Mouse (Mus musculus): ENCODE results near the gene Sel1l3. TPM values are rescaled to one million over a fixed set of nuclear protein-coding genes. Genes with fewer than 3 reads are reported as not detected.
A peak's percentile ranks its signal among the peaks of the same experiment; 100 is the strongest.

Gene Sel1l3
- polyA plus RNA-seq, 1 experiment from 2014 or later, result 2.0 TPM

GRCm38 (mm10) chr5:53172908-53173307, 40.8 kb downstream of the Sel1l3 start:
- no peaks in the 10 kb centered on the region for H3K36me3 ChIP-seq (ENCODE audit: insufficient read depth, low read length)
- ATAC-seq, result no peak

GRCm38 (mm10) chr5:53172256-53172636, 41.5 kb downstream of the Sel1l3 start:
- Histone ChIP-seq H3K36me3 (ENCODE audit: insufficient read depth, low read length) (no peaks in the 10 kb centered on the region), H3K4me2 (replicated peaks; ENCODE audit: low read depth, low read length) (no peak overlapping the region), H3K4me1 (ENCODE audit: insufficient read depth, low read depth, low read length) (no peaks in the 10 kb centered on the region), H3K9me3 (ENCODE audit: low read length) (no peaks in the 10 kb centered on the region), H3K27ac (ENCODE audit: low read length) (no peak overlapping the region), H3K27me3 (replicated peaks; ENCODE audit: insufficient read depth, low read length) (no peaks in the 10 kb centered on the region), H3K9ac (replicated peaks; ENCODE audit: low read depth) (no peak overlapping the region), H3K4me3 (ENCODE audit: low read depth, low read length) (no peak overlapping the region)
- TF ChIP-seq EP300 (IDR thresholded peaks at IDR 0.05) (no peak), CTCF (IDR thresholded peaks at IDR 0.05) (no peak)
- 82% methylated on average over 10 of the region's 10 CpGs for WGBS
- DNase-seq (ENCODE audit: low spot score) (no peak), ATAC-seq (no peak)

More at GRCm38 (mm10) chr5:53172908-53173307, 40.8 kb downstream of the Sel1l3 start:
- Histone ChIP-seq H3K4me2 (replicated peaks; ENCODE audit: low read depth, low read length) (no peak overlapping the region), H3K27ac (ENCODE audit: low read length) (no peak overlapping the region), H3K27me3 (replicated peaks; ENCODE audit: insufficient read depth, low read length) (no peaks in the 10 kb centered on the region), H3K9ac (replicated peaks; ENCODE audit: low read depth) (no peak overlapping the region), H3K4me3 (ENCODE audit: low read depth, low read length) (no peak overlapping the region), H3K4me1 (ENCODE audit: insufficient read depth, low read depth, low read length) (no peaks in the 10 kb centered on the region), H3K9me3 (ENCODE audit: low read length) (no peaks in the 10 kb centered on the region)
- DNase-seq (ENCODE audit: low spot score), result no peak
- TF ChIP-seq EP300 (IDR thresholded peaks at IDR 0.05), result no peak
- no peak for TF ChIP-seq CTCF (IDR thresholded peaks at IDR 0.05)
- 76% methylated on average over 7 of the region's 7 CpGs for WGBS

- WGBS, result 77% methylated on average over 6 of the region's 6 CpGs
- H3K27ac ChIP-seq (ENCODE audit: low read length), result no peak overlapping the region
- H3K9ac ChIP-seq (replicated peaks; ENCODE audit: low read depth), result no peak overlapping the region
- TF ChIP-seq EP300 (IDR thresholded peaks at IDR 0.05) (no peak), CTCF (IDR thresholded peaks at IDR 0.05) (no peak)
- no peaks in the 10 kb centered on the region for H3K27me3 ChIP-seq (replicated peaks; ENCODE audit: insufficient read depth, low read length)
- H3K36me3 ChIP-seq (ENCODE audit: insufficient read depth, low read length), result no peaks in the 10 kb centered on the region
- no peak for DNase-seq (ENCODE audit: low spot score)
- H3K4me3 ChIP-seq (ENCODE audit: low read depth, low read length), result no peak overlapping the region
- no peak for ATAC-seq
- no peaks in the 10 kb centered on the region for H3K9me3 ChIP-seq (ENCODE audit: low read length)
- H3K4me2 ChIP-seq (replicated peaks; ENCODE audit: low read depth, low read length), result no peak overlapping the region
- no peaks in the 10 kb centered on the region for H3K4me1 ChIP-seq (ENCODE audit: insufficient read depth, low read depth, low read length)
Measured at GRCm38 (mm10) chr5:53171611-53172255, 42.0 kb downstream of the Sel1l3 start.

- no peak overlapping the region for H3K4me3 ChIP-seq (ENCODE audit: low read depth, low read length)
- no peak for TF ChIP-seq CTCF (IDR thresholded peaks at IDR 0.05)
- TF ChIP-seq EP300 (IDR thresholded peaks at IDR 0.05), result no peak
- H3K36me3 ChIP-seq (ENCODE audit: insufficient read depth, low read length), result no peaks in the 10 kb centered on the region
- no peak overlapping the region for H3K4me2 ChIP-seq (replicated peaks; ENCODE audit: low read depth, low read length)
- ATAC-seq, result no peak
- no peak overlapping the region for H3K9ac ChIP-seq (replicated peaks; ENCODE audit: low read depth)
- no peak for DNase-seq (ENCODE audit: low spot score)
- no peaks in the 10 kb centered on the region for H3K27me3 ChIP-seq (replicated peaks; ENCODE audit: insufficient read depth, low read length)
- no peaks in the 10 kb centered on the region for H3K9me3 ChIP-seq (ENCODE audit: low read length)
- no peaks in the 10 kb centered on the region for H3K4me1 ChIP-seq (ENCODE audit: insufficient read depth, low read depth, low read length)
- no peak overlapping the region for H3K27ac ChIP-seq (ENCODE audit: low read length)
- 94% methylated on average over 4 of the region's 4 CpGs for WGBS
Measured at GRCm38 (mm10) chr5:53167564-53167963, 46.2 kb downstream of the Sel1l3 start.

DNA sequence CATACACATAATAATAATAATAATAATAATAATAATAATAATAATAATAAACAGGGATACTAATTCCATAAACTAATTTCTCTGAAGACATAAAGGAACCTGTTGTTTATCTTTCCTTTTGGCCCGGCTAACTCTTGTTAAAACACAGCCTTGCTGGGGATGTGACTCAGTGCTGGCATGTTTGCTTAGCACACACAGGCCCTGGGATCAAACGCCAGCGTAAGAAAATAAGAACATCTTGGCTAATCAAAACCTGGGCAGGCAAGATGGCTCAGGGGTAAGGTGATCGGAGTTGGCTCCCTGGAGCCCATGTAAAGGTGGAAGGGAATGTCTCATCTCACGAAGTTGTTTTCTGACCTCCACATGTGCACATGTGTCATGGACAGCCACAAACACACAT, 48.1 kb downstream of the Sel1l3 start:
- no peak overlapping the region for H3K4me2 ChIP-seq (replicated peaks; ENCODE audit: low read depth, low read length)
- H3K27me3 ChIP-seq (replicated peaks; ENCODE audit: insufficient read depth, low read length), result no peaks in the 10 kb centered on the region
- H3K9ac ChIP-seq (replicated peaks; ENCODE audit: low read depth), result no peak overlapping the region
- TF ChIP-seq CTCF (IDR thresholded peaks at IDR 0.05) (no peak), EP300 (IDR thresholded peaks at IDR 0.05) (no peak)
- ATAC-seq (no peak; the same call in 1 of the 2 replicates), DNase-seq (ENCODE audit: low spot score) (peak; percentile 17)
- 52% methylated on average over 5 of the region's 5 CpGs for WGBS
- H3K36me3 ChIP-seq (ENCODE audit: insufficient read depth, low read length), result no peaks in the 10 kb centered on the region
- no peaks in the 10 kb centered on the region for H3K9me3 ChIP-seq (ENCODE audit: low read length)
- H3K27ac ChIP-seq (ENCODE audit: low read length), result no peak overlapping the region
- H3K4me3 ChIP-seq (ENCODE audit: low read depth, low read length), result no peak overlapping the region
- no peaks in the 10 kb centered on the region for H3K4me1 ChIP-seq (ENCODE audit: insufficient read depth, low read depth, low read length)

DNA sequence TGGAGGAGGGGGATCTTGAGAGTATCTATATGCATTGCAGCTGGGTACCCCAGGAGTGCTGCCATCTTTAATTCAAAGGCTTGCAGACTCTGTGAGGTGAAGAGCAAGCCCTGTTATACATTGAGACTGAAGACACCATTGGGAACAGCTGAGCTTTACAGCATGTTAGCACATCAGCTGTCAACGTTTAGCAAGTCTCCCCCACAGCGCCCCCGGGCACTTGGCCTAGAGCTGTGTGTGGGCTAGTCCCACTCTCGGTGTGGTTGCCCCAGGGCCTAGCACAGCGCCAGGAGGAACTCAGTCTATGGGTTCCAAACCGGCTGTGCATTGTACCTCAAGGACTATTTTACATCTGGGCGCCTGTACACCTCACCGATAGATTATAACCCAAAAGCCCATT, 51.3 kb downstream of the Sel1l3 start:
- no peaks in the 10 kb centered on the region for H3K9me3 ChIP-seq (ENCODE audit: low read length)
- H3K4me2 ChIP-seq (replicated peaks; ENCODE audit: low read depth, low read length), result no peak overlapping the region
- no peak overlapping the region for H3K27ac ChIP-seq (ENCODE audit: low read length)
- H3K4me3 ChIP-seq (ENCODE audit: low read depth, low read length), result no peak overlapping the region
- DNase-seq (ENCODE audit: low spot score) (no peak), ATAC-seq (no peak)
- H3K4me1 ChIP-seq (ENCODE audit: insufficient read depth, low read depth, low read length), result no peaks in the 10 kb centered on the region
- no peak overlapping the region for H3K9ac ChIP-seq (replicated peaks; ENCODE audit: low read depth)
- H3K36me3 ChIP-seq (ENCODE audit: insufficient read depth, low read length), result no peaks in the 10 kb centered on the region
- H3K27me3 ChIP-seq (replicated peaks; ENCODE audit: insufficient read depth, low read length), result no peaks in the 10 kb centered on the region
- no peak for TF ChIP-seq CTCF (IDR thresholded peaks at IDR 0.05)
- TF ChIP-seq EP300 (IDR thresholded peaks at IDR 0.05), result no peak
- 86% methylated on average over 8 of the region's 8 CpGs for WGBS

Data from lung, postnatal 0 days (tissue).